Comparison of ENCODE assay signal across 23 mouse cellular contexts in the genomic region with DNA sequence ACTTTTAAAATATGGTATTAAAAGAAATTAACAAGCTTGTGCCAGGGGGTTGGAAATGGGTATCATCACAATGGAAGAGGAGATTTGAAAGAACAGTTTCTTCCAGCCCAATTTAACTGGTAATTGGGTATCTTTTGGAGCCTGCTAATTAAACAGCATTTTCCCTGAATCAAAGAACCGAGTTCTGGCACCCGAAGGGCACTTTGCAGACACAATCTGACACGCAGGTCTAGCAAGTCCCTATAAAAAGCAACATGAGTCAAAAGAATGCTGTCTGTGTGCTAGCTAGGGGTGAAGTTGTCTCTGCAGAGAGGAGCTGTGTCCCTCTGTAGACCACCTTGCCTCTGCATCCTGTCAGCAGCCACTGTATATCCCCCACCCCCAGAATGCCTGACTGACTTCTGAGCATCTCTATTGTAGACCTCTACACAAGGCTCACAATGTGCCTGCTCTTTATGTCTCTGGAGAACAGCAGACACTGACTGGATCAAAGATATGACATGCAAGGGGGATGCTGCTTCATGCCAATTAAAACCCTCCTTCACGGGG.
A peak's percentile ranks its signal among the peaks of the same experiment; 100 is the strongest.
DNase-seq lines count a peak whose midpoint lies in the region; ATAC-seq lines count a peak whose summit lies in the region.
"Had no signal": no experiment of that assay in that cellular context is flagged by ENCODE, and none has a peak within 500 bp of the region (broad histone marks: within the 10 kb centered on the region; RNA-seq: fewer than 3 reads in every experiment).

No protein-coding gene starts in this region.

- H3K4me2 ChIP-seq in hindbrain, embryonic 16.5 days (ENCODE audit: low read length): no peak overlapping the region
- no peak overlapping the region for H3K4me2 ChIP-seq in hindbrain, embryonic 13.5 days
- H3K4me2 ChIP-seq in midbrain, embryonic 14.5 days (ENCODE audit: low read length): no peak overlapping the region
- H3K4me2 ChIP-seq in kidney, embryonic 15.5 days: no peak overlapping the region
- H3K4me2 ChIP-seq: embryonic facial prominence, embryonic 15.5 days; hindbrain, embryonic 14.5 days; limb, embryonic 13.5 days; liver, embryonic 12.5 days; neural tube, embryonic 12.5 days had no signal

- H3K36me3 ChIP-seq in hindbrain, embryonic 16.5 days (ENCODE audit: control insufficient read depth, insufficient read depth, low read length): no peaks in the 10 kb centered on the region
- H3K36me3 ChIP-seq in hindbrain, embryonic 13.5 days: no peaks in the 10 kb centered on the region
- no peaks in the 10 kb centered on the region for H3K36me3 ChIP-seq in midbrain, embryonic 14.5 days (ENCODE audit: control insufficient read depth, insufficient read depth, low read length)
- H3K36me3 ChIP-seq in kidney, embryonic 15.5 days: no peaks in the 10 kb centered on the region
- H3K36me3 ChIP-seq: embryonic facial prominence, embryonic 15.5 days; limb, embryonic 13.5 days; liver, embryonic 12.5 days; neural tube, embryonic 12.5 days had no signal

- H3K4me3 ChIP-seq in hindbrain, embryonic 16.5 days (ENCODE audit: low read length): no peak overlapping the region
- H3K4me3 ChIP-seq in hindbrain, embryonic 13.5 days: no peak overlapping the region
- H3K4me3 ChIP-seq in midbrain, embryonic 14.5 days (replicated peaks; ENCODE audit: low read depth, low read length): no peak overlapping the region
- no peak overlapping the region for H3K4me3 ChIP-seq in kidney, embryonic 15.5 days (replicated peaks)
- H3K4me3 ChIP-seq: embryonic facial prominence, embryonic 15.5 days; limb, embryonic 13.5 days; liver, embryonic 12.5 days; neural tube, embryonic 12.5 days had no signal

- H3K9me3 ChIP-seq in hindbrain, embryonic 16.5 days (ENCODE audit: control insufficient read depth, low read length): no peaks in the 10 kb centered on the region
- H3K9me3 ChIP-seq in hindbrain, embryonic 13.5 days: no peaks in the 10 kb centered on the region
- no peaks in the 10 kb centered on the region for H3K9me3 ChIP-seq in midbrain, embryonic 14.5 days (ENCODE audit: control insufficient read depth, low read length)
- no peaks in the 10 kb centered on the region for H3K9me3 ChIP-seq in kidney, embryonic 15.5 days (replicated peaks)
- H3K9me3 ChIP-seq: embryonic facial prominence, embryonic 15.5 days; liver, embryonic 12.5 days; neural tube, embryonic 12.5 days had no signal

- ATAC-seq in hindbrain, embryonic 16.5 days: 0 out of 2 replicates have a peak, but pooled peaks have one; percentile 22
- ATAC-seq in hindbrain, embryonic 13.5 days (ENCODE audit: low FRiP score): no peak
- no peak for ATAC-seq in midbrain, embryonic 14.5 days (ENCODE audit: low FRiP score, low TSS enrichment)
- no peak for ATAC-seq in kidney, embryonic 15.5 days (replicated peaks; ENCODE audit: low FRiP score)
- ATAC-seq: activated CD4-positive, CD25-positive, alpha-beta regulatory T cell, adult 4 months; liver, embryonic 12.5 days had no signal

- H3K9ac ChIP-seq in hindbrain, embryonic 16.5 days (ENCODE audit: low read depth, low read length): no peak overlapping the region
- no peak overlapping the region for H3K9ac ChIP-seq in hindbrain, embryonic 13.5 days
- H3K9ac ChIP-seq in midbrain, embryonic 14.5 days (replicated peaks; ENCODE audit: low read length): no peak overlapping the region
- H3K9ac ChIP-seq in kidney, embryonic 15.5 days: no peak overlapping the region
- H3K9ac ChIP-seq: embryonic facial prominence, embryonic 15.5 days; hindbrain, embryonic 14.5 days; limb, embryonic 13.5 days; liver, embryonic 12.5 days; neural tube, embryonic 12.5 days had no signal

- no peaks in the 10 kb centered on the region for H3K27me3 ChIP-seq in hindbrain, embryonic 16.5 days (replicated peaks; ENCODE audit: control insufficient read depth, insufficient read depth, low read length)
- no peaks in the 10 kb centered on the region for H3K27me3 ChIP-seq in hindbrain, embryonic 13.5 days
- H3K27me3 ChIP-seq in midbrain, embryonic 14.5 days (ENCODE audit: control insufficient read depth, insufficient read depth, low read length): no peaks in the 10 kb centered on the region
- no peaks in the 10 kb centered on the region for H3K27me3 ChIP-seq in kidney, embryonic 15.5 days
- H3K27me3 ChIP-seq: embryonic facial prominence, embryonic 15.5 days; limb, embryonic 13.5 days; liver, embryonic 12.5 days; neural tube, embryonic 12.5 days had no signal

- no peaks in the 10 kb centered on the region for H3K4me1 ChIP-seq in hindbrain, embryonic 16.5 days (ENCODE audit: control insufficient read depth, insufficient read depth, low read depth, low read length)
- H3K4me1 ChIP-seq in hindbrain, embryonic 13.5 days (replicated peaks): peaks cover 24% of the 10 kb centered on the region
- H3K4me1 ChIP-seq in midbrain, embryonic 14.5 days (ENCODE audit: control insufficient read depth, insufficient read depth, low read length): no peaks in the 10 kb centered on the region
- no peaks in the 10 kb centered on the region for H3K4me1 ChIP-seq in kidney, embryonic 15.5 days
- H3K4me1 ChIP-seq: liver, embryonic 12.5 days had no signal

- H3K27ac ChIP-seq in hindbrain, embryonic 16.5 days (ENCODE audit: low read depth, low read length): no peak overlapping the region
- H3K27ac ChIP-seq in hindbrain, embryonic 13.5 days: no peak overlapping the region
- H3K27ac ChIP-seq in midbrain, embryonic 14.5 days (replicated peaks; ENCODE audit: low read depth, low read length): peak overlapping the region; percentile 55
- H3K27ac ChIP-seq in kidney, embryonic 15.5 days: no peak overlapping the region
- H3K27ac ChIP-seq: embryonic facial prominence, embryonic 15.5 days; hindbrain, embryonic 14.5 days; limb, embryonic 13.5 days; liver, embryonic 12.5 days; neural tube, embryonic 12.5 days; stomach, postnatal 0 days had no signal

- DNase-seq in right cerebral cortex, adult 18-20 months: peak; percentile 34
- DNase-seq in right cerebral cortex, adult 2 months (ENCODE audit: low spot score in 2 of 2): no peak
- DNase-seq in midbrain, embryonic 14.5 days: no peak
- no peak for DNase-seq in gastrocnemius, postnatal 25 days
- DNase-seq: adrenal gland, postnatal 10 days; cerebellum, adult 9-10 months; gastrocnemius, postnatal 10 days; heart, adult 11 months; heart, postnatal 36 days; kidney, adult 2 months; kidney, postnatal 14 days; lung, adult 18-20 months; lung, postnatal 10 days had no signal

- WGBS in hindbrain, embryonic 16.5 days: 48% methylated on average over 4 of the region's 4 CpGs
- WGBS in hindbrain, embryonic 13.5 days: 70% methylated on average over 4 of the region's 4 CpGs
- 64% methylated on average over 4 of the region's 4 CpGs for WGBS in midbrain, embryonic 14.5 days
- 78% methylated on average over 4 of the region's 4 CpGs for WGBS in kidney, embryonic 15.5 days
